Mouse (Mus musculus): ENCODE measurements at regions not wholly inside any gene's neighbourhood (a gene's known extent, or its start where the extent isn't known, plus 50 kb on each side); places are given as distances from the start of the nearest gene placed in this dataset.

- no peak for DNase-seq (ENCODE audit: low spot score)
Observed at GRCm38 (mm10) chr10:117462921-117463320, 83.1 kb upstream of the Cpsf6 start.

GRCm38 (mm10) chr10:117461791-117462516 is 82.1 kb upstream of the Cpsf6 start:
- no peak for DNase-seq (ENCODE audit: low spot score)

- no peak for DNase-seq (ENCODE audit: low spot score)
Observed at GRCm38 (mm10) chr10:117461261-117461660, 81.4 kb upstream of the Cpsf6 start.

GRCm38 (mm10) chr10:117460366-117460730 is 80.5 kb upstream of the Cpsf6 start:
- DNase-seq (ENCODE audit: low spot score), result no peak

- no peak for DNase-seq (ENCODE audit: low spot score)
Observed at GRCm38 (mm10) chr10:117459651-117460365, 80.0 kb upstream of the Cpsf6 start.

GRCm38 (mm10) chr10:117459041-117459475 is 79.2 kb upstream of the Cpsf6 start:
- DNase-seq (ENCODE audit: low spot score), result no peak

- no peak for DNase-seq (ENCODE audit: low spot score)
Observed at GRCm38 (mm10) chr10:117458271-117459040, 78.6 kb upstream of the Cpsf6 start.

- no peak for DNase-seq (ENCODE audit: low spot score)
Observed at GRCm38 (mm10) chr10:117457701-117457950, 77.8 kb upstream of the Cpsf6 start.

- DNase-seq (ENCODE audit: low spot score), result no peak
Observed at GRCm38 (mm10) chr10:117456904-117457700, 77.3 kb upstream of the Cpsf6 start.

GRCm38 (mm10) chr10:117456427-117456826 is 76.6 kb upstream of the Cpsf6 start:
- DNase-seq (ENCODE audit: low spot score), result no peak

GRCm38 (mm10) chr10:117455595-117456302 is 75.9 kb upstream of the Cpsf6 start:
- DNase-seq (ENCODE audit: low spot score), result peak; percentile 52

GRCm38 (mm10) chr10:117454711-117455591 is 75.1 kb upstream of the Cpsf6 start:
- DNase-seq (ENCODE audit: low spot score), result no peak

- no peak for DNase-seq (ENCODE audit: low spot score)
Observed at GRCm38 (mm10) chr10:117454171-117454500, 74.3 kb upstream of the Cpsf6 start.

GRCm38 (mm10) chr10:117453406-117454170 is 73.8 kb upstream of the Cpsf6 start:
- no peak for DNase-seq (ENCODE audit: low spot score)

GRCm38 (mm10) chr10:117452190-117452950 is 72.6 kb upstream of the Cpsf6 start:
- DNase-seq (ENCODE audit: low spot score), result peak; percentile 47

- DNase-seq (ENCODE audit: low spot score), result no peak
Observed at GRCm38 (mm10) chr10:117451396-117452185, 71.8 kb upstream of the Cpsf6 start.

- DNase-seq (ENCODE audit: low spot score), result no peak
Observed at GRCm38 (mm10) chr10:117450631-117451030, 70.8 kb upstream of the Cpsf6 start.

GRCm38 (mm10) chr10:117450240-117450569 is 70.4 kb upstream of the Cpsf6 start:
- no peak for DNase-seq (ENCODE audit: low spot score)
